Mouse (Mus musculus): ENCODE measurements at regions not wholly inside any gene's neighbourhood (a gene's known extent, or its start where the extent isn't known, plus 50 kb on each side); places are given as distances from the start of the nearest gene placed in this dataset.

DNA sequence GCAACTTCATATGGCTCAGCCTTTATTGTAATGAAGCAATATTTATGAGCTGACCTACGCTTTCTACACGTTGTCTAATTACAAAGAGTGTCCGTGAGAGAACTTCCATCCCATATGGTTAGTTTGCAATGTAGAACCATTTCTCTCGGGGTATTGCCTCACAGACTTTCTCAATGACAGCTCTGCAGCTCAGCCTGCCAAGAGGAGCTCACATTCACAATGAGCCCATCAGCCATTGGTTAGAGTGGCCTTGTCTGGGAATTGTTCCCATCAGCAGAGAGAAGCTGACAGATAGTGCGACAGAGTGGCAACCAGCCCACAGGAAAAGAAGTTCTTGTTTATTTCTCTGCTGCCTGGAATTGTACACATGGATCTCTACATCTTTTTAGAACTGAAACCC lies 409.7 kb downstream of the Zfp704 start:
- DNase-seq (ENCODE audit: low spot score in 2 of 2), result peak; percentile 24 to 58

DNA sequence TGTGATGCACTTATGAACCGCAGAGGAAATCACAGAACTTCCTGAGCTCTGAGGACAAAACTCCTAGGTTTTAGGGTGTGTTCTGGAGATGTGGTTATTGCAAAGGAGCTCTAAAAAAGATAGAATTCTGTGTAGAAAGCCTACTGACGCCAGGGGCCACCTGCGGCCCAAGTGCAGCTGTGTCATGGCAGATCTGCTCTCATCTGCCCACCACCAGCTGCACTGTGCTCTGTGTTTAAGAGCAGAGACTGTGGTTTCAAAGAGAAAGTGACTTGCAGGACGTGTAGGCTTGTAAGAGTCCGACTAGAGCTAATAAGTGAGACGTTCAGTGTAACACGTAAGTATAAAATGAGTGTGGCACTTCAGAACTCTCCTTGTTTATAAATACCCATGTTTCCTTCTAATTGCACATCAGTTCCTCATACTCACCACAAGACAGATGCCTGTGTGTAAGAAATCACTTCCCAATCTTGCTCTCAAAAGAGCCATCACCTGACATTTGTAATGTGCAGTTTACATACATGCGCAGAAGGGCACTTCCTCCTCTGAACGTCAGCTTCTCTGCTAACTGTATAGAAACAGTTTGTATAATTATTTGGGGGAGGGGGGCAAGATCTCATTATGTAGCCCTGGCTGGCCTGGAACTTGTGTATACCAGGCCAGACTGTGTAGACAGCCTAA lies 411.1 kb downstream of the Zfp704 start:
- DNase-seq (ENCODE audit: low spot score in 2 of 2), result no peak

DNA sequence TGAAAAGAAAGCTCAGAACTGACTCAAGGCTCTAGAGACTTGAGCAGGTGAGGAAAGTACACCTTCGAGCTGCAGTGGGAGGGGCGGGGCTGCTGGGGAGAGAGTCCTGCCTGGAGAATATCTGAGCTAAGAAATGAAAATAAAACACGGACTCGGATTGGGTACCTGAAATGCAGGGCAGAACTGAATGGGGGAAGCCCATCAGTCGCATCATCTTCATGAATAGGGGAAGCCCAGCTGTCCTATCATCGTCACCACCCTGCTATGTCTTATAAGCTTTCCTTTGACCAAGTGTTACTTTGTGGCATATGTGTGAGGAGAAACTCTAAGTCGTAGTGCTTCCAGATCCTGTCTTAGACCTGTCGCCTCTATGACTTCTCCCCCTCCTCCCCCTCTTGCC lies 414.1 kb downstream of the Zfp704 start:
- no peak for DNase-seq (ENCODE audit: low spot score in 2 of 2)

DNA sequence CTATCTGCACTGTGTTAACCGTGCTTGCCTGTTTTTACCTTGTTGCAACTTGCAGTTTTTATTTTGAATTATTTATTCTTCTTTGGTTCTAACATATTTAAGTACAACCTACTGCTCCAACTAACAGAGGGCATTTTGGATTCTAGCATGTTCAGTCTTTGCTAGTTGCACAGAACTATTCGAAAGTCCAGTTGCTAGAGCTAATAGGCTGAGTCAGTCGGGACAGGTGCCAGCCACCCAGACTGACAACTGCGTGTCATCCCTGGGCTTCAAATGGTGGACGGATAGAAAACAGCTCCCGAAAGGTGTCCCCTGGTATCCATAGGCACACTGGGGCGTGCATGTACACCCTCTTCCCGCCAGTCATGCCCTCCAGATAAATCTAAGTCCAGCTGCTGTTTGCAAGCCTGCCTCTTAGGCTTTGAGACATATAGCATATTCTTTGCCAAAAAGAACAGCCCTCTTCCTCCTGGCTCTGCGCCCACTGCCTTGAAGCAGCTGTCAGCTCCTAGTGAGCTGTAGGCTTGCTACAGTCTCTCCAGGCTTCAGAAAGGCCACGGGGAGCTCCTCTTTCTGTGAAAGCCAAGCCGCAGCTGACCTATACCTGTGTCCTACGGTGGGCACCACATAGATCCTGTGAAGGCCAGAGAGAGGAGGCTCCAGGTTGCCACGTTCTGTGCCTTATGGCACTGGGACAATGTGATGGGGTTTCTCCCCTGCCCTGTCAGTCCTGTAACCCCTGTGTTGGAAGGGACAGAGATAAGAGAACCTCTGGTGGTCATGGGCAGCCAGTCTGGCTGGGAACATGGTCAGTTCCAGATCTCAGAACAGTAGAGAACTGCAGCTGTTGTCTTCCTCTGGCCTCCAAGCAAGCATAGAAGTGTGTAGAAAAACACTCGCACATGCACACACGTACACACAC lies 420.3 kb downstream of the Zfp704 start:
- DNase-seq (ENCODE audit: low spot score in 2 of 2), result peak; percentile 72 to 81

DNA sequence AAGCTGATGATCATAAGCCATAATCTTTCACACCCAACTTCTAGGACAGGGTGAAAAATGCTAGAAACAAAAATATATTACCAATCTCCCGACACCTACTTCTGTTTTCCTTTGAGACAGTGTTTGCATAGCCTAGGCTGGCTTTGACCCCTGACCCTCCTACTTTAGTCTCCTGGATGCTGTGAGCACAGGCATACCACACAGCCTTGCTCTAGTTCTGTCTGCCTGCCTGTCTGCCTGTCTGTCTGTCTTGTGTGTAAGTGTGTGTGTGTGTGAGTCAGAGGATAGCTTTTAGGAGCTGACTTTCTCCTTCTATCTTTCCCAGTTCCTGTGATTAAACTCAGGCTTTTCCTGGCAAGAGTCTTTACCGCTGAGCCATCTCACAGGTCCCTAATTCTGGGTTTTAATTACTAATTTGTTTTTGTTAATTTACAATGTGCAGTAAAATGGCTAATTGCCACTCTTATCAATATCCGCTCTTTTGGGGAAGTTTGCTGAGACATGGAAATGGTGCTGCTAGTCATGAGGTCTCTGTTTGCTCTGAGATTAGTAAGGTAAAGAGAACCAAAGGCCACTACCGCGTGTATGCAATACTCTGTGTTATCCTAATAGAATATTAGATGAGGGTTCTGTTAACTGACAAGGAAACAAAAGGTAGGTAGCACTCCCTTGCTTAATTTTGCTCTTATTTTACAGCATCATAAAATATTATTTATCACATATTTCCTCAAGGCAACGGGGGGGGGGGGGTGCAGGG lies 423.3 kb downstream of the Zfp704 start:
- no peak for DNase-seq (ENCODE audit: low spot score in 2 of 2)

DNA sequence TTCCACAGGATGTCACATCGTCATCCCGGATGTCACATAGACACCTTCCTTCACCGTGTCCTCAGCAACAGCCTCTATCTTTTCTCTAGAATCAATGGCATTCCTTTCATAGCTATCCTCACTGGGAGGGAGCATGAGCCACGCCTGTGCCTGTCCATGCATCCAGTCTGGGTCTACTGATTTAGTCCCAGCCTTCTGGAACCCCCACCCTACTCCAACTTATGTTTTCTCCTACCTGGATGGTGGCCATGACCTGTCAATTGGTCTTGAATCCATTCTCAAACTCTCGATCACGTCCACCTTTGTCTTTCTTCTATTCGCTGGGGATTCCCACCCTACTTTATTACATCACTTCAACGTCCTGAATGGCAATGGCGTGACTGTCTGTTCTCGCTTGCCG lies 428.3 kb downstream of the Zfp704 start:
- no peak for DNase-seq (ENCODE audit: low spot score in 2 of 2)

DNA sequence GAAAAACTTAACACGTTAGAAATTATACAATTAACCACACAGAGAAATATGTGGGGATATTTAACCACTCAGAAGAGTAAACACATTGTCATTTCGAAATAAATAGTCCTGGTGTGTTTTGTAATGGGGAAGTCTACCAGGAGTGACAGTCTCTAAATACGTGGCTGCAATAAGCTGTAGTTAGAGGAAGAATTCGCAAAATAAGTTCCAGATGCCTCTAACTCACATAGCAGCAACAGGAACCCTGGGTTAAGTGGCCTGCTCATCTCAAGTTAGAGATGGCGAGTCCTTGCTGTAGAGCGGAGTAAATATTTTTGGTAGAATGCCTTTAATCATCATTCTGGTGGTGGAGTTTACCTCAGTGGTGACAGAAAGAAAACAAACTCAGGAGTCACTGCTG lies 430.2 kb downstream of the Zfp704 start:
- DNase-seq (ENCODE audit: low spot score in 2 of 2), result no peak

DNA sequence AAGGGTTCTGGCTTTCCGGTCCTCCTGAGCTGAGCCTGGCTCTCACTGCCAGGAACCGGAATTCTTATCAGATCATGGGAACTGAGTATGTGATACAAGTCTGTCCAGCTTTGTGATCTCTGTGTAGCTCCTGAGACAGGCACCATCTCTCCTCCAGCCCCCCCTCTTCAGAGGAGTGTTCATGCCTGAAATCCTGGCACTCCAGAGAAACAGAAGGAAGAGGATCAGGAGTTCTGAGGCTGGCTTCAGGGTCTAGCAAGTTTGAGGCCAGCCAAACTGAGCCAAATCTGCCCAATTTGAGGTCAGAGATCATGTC lies 435.4 kb downstream of the Zfp704 start:
- no peak for DNase-seq (ENCODE audit: low spot score in 2 of 2)

DNA sequence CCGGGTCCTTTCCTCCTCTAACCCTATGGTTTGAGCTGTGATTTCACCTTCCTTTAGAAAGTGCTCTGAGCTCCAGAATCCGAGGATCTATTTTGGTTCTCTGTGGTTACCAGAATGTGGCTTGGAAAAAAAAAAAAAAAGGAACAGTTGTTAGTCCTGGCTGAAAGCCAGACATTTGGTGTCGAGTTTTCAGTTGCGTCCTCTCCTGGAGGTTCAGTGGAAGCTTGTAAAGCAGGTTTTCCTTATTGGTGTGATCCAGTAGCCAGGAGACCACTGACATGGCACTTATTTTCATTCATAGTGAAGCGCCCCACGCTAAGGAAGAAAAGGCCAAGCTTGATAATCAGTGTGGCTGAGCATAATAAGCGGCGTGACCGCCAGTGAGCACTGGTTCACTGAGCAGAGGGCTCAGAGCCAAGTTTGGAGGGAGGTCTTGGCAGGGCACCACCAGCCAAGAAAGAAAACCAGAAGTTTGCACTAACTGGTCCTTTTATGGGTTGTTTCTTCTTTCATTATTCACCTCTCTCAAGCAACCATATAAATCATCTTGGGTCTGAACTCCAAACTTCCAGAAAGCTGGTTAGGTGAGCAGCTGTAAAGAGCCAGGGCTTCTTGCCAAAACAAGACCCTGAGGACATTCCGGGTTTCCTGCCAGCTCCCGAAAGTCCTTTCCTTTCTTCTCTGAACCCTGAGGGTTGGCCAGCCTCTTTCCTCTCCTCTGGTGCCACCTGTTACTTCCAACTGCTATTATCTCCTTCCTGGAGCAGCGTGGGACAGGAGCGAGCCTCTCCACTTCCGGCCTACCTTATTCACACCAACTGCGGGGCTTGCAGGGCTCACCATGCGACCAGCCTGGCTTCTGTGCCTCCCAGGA lies 436.0 kb downstream of the Zfp704 start:
- peak; percentile 38 to 60 for DNase-seq (ENCODE audit: low spot score in 2 of 2)

DNA sequence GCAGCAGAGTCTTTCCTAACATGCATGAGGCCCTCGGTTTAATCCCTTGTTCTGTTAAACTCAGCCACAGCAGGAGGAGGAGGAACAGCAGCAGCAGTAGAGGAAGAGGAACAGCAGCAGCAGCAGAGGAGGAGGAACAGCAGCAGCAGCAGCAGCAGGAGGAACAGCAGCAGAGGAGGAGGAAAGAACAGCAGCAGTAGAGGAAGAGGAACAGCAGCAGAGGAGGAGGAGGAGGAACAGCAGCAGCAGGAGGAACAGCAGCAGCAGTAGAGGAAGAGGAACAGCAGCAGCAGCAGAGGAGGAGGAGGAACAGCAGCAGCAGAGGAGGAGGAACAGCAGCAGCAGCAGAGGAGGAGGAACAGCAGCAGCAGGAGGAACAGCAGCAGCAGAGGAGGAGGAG lies 437.9 kb downstream of the Zfp704 start:
- DNase-seq (ENCODE audit: low spot score in 2 of 2), result no peak

DNA sequence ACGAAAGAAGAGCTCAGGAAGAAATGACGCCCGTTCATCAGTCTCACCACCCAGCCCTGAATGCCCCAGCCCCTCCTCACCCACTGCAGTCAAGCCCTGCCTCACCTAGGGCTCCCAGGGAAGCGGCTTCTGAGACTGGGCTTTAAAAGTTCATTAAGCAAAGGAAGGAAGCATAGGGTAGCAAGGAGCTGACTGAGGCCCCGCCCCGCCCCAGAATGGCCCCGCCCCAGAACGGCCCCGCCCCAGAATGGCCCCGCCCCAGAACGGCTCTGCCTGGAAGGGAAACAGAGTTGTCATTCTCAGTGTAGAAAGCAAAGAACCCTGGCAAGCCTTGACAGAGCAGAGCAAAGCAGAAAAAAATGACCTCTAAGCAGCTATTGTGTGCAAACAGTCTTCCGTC lies 440.9 kb downstream of the Zfp704 start:
- no peak for DNase-seq (ENCODE audit: low spot score in 2 of 2)

DNA sequence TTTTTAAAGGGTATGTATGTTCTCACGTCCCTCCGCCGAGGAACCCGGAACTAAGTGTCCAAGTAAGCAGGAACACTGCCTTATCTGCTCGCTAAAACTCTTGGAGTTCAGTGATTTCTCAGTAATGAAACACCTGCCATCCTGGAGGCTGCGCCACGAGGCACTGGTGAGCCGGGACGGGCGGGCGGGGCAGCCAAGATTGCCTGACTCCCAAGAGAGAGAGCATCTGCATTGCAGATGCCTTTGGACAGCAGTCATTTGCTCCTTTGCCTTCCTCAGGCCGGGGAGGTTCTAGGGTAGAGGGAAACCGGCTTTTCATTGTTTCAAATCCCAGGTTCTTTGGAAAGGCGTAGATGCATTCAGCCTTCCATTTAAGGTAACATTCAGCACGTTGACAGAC lies 450.8 kb downstream of the Zfp704 start:
- no peak for DNase-seq (ENCODE audit: low spot score in 2 of 2)

DNA sequence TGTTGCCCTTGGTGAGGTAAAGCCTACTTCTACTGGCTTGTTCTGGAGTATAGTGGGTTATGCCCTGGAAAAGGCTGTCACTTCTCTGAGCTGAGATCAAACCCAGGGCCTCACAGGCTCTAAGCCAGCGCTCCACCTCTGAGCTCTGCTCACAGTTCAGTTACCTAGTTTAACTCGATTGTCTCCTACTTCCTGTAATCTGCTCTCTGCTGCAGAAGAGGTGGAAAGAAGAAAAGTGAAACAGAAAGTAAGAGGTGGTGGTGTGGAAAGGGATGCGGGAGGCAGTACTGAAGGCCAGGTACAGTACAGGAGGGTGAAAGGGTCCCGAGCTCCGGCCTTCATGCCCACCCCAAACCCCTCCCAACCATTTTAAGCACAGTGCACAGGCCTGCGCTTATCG lies 455.7 kb downstream of the Zfp704 start:
- no peak for DNase-seq (ENCODE audit: low spot score in 2 of 2)

DNA sequence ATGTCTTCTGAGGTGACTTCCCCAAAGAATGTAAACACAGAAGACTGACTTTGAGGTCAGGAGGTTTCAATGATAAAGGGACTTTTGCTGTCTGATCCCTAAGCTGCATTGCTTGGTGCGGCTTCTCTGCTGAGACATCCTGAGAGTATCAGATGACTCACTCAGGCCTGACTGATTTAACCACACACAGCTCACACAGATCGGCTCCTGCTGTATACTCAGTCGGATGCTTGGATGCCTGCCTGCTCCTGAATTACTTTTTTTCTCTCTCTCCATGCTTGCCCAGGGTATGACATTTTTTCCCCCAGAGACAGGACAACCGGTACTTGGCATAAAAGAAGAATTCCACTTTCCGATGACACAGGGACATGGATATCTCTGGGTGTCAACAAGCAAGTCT lies 456.2 kb downstream of the Zfp704 start:
- DNase-seq (ENCODE audit: low spot score in 2 of 2), result peak; percentile 24 to 34

DNA sequence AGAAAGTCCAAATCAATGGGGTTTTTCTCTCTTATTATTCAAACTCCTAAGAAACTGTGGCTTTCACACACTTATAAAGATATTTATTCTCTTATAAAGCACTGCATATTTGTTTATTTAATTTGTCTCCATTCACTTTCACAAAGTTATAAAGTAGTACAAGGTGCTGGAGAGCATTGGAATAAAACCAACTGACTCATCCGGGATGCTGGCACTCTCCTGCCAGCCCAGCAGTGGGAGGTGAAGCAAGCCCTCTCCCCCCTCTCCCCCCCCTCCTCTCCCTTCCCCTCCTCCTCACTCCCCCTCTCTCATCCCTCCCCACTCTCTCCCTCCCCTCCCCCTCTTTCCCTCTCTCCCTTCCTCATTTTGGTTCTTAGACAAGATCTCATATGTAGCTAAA lies 457.6 kb downstream of the Zfp704 start:
- no peak for DNase-seq (ENCODE audit: low spot score in 2 of 2)

DNA sequence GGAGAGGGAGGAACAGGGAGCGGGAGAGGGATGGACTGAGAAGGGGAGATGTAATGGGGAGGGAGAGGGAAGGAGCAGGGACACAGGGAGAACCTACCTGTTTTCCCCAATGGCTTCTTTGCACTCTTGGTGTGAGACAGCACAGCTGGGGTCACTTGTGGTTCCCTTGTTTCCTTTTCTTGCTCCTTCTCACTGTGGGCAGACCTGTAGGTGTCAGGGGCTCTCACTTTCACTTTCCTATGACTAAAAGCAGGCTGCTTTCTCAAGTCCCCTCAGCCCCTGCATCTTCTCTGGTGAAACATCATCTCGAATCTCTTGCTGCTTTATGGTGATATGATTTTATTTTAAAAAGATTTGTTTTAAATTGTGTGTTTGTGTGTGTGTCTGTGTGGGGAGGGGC lies 458.3 kb downstream of the Zfp704 start:
- no peak for DNase-seq (ENCODE audit: low spot score in 2 of 2)

DNA sequence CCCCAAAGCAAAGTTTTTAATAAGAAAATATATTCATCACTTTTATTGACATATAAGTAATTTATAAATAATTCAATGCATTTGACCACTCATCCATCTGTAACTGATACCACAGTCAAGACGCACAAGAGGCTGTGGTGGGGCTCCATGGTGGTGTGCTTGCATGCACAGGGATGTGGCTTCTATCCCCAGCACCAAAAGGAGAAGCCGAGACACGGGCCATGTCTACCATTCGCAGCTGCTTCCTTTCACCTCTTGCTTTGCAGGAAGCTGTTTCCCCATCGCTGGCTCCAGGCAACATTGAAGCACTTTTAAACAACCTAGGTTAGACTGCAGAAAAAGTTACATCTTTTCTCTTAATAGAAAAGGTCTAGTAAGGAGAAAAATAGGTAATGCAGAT lies 461.3 kb downstream of the Zfp704 start:
- DNase-seq (ENCODE audit: low spot score in 2 of 2), result no peak

DNA sequence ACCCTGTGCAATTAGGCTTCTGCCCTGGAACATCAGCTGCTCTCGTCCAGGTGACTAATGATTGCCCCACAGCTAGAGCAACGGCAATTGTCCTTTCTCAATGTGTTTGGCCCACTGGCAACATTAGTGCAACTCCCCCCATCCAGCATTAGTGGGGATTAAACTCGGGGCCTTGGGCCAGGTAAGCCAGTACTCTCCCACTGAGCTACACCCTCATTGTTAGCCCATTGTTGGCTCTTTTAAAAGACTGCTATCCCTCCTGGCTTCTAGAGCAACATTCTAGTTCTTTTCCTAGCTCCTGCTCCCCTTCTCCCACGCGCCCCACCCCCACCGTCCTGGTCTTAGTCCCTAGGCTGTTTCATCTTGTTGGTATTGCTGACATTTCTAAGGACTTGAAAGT lies 463.4 kb downstream of the Zfp704 start:
- DNase-seq (ENCODE audit: low spot score in 2 of 2), result no peak

DNA sequence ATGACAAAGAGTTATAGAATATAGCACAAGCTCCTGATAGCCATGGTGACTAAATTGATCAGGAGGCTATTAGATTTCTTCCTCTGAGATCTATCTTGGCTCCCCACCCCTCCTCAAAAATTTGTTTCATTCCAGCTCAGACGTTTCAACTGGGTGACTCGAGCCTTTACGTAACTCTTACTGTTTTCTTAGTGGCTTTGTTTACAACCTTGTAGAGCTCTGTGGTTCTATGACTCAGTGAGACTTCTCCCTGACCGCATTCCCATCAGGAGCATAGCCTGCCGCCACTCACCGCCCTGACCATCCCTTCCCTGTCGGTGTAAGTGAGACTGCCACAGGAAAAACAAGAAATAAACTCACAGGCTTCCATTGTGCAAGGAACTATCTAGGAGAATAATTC lies 464.3 kb downstream of the Zfp704 start:
- no peak for DNase-seq (ENCODE audit: low spot score in 2 of 2)

DNA sequence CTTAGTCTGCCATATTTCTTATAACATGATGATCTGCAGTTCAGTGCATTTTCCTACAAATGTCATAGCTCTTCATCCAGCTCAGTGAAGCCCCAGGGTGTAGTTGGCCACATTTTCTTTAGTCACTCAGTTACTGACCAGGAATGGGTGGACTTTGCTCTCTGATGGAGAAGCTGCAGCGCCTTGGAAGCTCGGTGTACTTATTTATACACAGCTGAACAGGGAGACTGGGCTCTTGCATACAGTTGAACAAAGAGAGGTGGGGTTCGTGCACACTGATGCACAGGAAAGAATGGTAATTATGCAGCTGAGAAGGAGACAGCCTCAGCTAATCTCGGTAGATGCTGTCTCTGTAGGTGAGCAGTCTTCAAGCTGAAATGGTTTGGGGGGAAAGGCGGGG lies 468.0 kb downstream of the Zfp704 start:
- no peak for DNase-seq (ENCODE audit: low spot score in 2 of 2)

DNA sequence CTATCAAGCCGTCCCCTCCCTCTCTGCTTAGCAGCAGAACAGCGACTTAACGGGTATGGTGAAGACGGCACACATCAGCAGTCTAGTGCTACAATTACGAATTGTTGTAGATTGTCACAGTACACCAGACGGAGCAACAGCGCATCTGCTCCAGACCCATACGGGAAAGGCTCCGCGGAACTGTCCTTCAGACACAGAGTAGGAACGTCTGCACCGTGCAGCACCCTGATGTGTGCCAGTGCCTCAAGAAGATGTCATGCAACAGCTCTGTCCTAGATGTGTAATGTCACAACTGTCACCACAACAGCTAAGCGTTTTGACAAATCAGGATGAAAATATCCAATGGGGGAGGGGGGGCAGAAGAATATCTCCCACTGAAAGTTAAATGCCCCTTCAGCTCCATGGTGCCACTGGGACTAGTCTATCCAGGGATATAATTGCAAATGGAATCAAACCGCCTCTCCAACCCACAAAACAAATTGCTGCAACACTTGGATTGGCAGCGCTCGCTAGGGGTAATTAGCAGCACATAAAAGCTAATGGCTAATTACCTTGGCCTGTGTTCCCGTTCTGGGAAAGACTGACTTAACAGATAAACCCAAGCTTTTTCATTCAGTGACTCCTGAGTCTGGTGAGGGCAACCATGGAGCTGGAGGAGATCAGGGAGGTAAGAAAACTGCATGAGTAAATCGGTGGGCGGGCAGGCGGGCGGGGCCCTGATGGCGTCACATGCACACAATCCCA lies 472.6 kb downstream of the Zfp704 start:
- DNase-seq (ENCODE audit: low spot score in 2 of 2), result peak in 1 of 2 experiments; percentile 7
